Mouse (Mus musculus) cerebellum, adult 8-10 months (tissue): ENCODE data around the gene Slc16a12.
"Not testable (repeated sequence)": the region's sequence is repeated elsewhere in the genome, so short reads cannot be mapped to it uniquely, and the experiment has no call there.

ENCODE experiments used
- DNase-seq: peaks from one replicate; pipeline ENCODE4 v3.0.0; 2022

Slc16a12 gene

GRCm38 (mm10) chr19:34746688-34747504 lies at the start of gene Slc16a12:
Gene Slc16a12 (minus strand): TSS chr19:34747289.
- DNase-seq: no peak

- DNase-seq: no peak
Measured at GRCm38 (mm10) chr19:34796396-34796795, 49.3 kb upstream of the Slc16a12 start.

- no peak for DNase-seq
Measured at GRCm38 (mm10) chr19:34782491-34782890, 35.4 kb upstream of the Slc16a12 start.

- DNase-seq: no peak
Measured at GRCm38 (mm10) chr19:34778993-34779392, 31.9 kb upstream of the Slc16a12 start.

DNA sequence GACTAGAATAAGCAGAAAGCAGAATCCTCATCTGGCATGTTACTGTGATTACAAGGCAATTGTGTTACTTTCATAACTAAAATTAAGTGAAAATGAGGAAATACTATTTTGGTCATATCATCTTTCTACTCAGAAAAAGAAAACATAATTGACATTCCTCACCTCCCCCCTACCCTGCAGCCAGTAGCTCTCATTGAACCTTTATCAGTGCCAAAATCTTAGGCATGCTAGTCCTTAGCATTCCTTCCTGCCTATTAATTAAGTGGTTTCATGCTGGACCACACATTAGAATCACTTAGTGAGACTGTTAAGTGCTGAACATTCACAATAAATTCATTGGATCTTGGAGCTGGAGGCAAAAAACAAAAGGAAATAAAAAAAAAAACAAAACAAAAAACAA lies 31.0 kb upstream of the Slc16a12 start:
- no peak for DNase-seq

DNA sequence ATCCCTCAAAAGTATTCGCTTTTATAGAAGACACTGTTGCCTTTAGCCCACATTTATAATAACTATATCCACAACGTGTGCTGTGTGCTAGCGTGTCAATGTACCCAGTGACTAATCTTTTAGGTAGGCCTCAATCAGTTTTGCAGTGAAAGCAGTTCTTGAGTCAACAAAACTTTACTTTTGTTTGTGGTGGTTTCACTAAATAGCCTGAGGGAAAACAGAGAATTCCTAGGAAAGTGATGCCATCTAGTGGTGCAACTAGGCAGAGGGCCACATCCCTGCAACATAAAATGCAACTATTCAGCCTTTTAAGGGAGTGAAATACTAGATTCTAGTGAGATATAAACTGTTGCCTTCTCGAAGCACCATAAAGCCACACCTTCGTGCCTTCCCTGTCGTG lies 25.7 kb upstream of the Slc16a12 start:
- peak; percentile 22 for DNase-seq

- DNase-seq: no peak
Measured at GRCm38 (mm10) chr19:34770764-34771163, 23.7 kb upstream of the Slc16a12 start.

GRCm38 (mm10) chr19:34758754-34759153 lies 11.7 kb upstream of the Slc16a12 start:
- DNase-seq: no peak

DNA sequence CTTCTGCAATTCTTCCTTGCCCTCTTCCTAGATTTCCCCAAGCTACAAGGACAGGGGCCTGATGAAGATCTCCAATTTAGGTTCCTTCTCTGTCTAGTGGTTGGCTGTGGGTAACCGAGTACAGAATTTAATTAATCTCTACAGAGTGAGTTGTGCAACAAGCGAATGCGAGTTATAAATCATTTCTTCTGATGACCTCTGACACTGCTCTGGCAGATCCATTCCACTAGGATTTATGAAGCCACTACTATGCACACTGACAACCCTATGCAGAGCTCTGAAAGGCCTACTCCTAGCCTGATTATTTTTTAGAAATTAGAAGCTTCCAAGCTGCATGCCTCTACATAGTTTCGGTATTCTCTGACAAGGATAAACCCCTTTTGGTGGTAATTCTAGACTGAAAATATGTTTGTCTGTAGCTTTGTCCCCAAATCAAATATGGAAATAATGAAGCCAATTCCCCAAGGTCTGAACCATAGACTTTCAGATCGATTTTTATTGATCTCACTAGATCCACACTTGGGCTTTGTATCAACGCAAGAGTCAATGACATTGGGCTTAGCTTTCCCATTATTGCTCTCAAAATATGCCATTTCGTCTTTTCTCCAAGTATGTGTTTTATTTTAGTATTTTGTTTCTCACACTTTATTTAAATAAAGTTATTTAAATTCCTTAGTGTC lies 9.6 kb upstream of the Slc16a12 start:
- DNase-seq: no peak

DNA sequence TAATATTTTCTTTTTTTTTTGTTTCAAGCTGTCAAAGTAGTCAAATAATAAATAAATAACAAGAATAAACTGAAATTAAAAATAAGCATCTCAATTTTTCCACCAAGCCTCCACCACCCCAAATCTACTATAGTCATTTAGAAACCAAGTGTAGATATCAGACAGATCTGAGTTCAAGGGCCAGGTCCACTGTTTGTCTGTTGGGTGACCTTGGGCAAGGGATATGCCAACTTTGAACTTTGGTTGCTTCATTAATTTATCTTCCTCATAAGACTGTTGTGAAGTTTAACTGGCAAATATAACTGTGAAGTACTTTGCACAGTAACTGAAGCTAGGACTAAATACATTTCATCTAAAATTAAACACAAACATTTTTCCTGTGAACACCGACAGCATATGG lies 8.6 kb upstream of the Slc16a12 start:
- DNase-seq: no peak

- DNase-seq: no peak
Measured at GRCm38 (mm10) chr19:34753243-34753642, 6.2 kb upstream of the Slc16a12 start.

DNA sequence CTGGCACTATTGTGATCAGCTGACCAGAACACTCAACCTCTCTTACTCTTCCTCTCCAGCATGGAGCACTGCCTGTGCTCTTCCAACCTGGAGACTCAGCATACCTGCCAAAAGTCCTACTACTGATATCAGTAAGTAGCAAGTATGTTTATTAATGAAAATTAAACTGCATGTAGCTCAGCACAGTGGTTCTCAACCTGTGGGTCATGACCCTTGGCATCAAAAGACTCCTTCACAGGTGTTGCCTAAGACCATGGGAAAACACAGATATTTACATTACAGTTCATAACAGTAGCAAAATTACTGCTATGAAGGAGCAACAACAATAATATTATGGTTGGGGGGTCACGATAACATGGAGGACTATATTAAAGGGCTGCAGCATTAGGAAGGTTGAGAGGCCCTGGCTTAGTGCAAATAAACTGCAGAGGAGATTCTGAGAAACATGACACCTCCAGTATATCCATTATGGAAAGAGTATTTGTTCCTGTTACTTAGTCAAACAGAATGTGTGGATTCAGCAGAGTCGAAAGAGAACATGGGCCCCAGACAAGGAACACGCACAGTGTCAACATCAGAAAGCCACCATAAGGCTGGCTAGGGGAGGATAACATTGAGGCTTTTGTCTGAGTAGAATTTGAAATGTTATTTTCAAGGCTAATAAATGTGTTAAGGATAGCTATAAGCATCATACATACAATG lies 5.5 kb upstream of the Slc16a12 start:
- DNase-seq: no peak

GRCm38 (mm10) chr19:34751150-34751549 lies 4.1 kb upstream of the Slc16a12 start:
- no peak for DNase-seq

GRCm38 (mm10) chr19:34748992-34749391 lies 1.9 kb upstream of the Slc16a12 start:
- no peak for DNase-seq

DNA sequence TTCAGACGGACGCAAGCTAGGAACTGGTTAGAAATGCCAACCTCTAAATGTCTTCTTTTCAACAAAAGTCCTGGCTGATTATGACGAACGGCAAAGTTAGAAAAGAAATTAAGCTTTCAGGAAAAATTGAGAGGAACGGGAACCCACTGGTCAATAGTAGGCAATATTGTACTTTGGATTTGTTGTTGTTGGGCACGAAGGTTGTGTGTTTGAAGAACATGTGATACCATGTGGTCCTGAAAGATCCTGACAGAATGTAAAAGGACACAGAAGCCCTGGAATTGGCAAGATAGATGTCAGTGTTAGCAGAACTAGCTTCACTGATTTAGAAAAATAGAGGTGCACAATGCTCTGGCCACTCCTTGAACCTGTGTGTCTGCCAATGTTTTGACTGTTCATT lies 880 bp upstream of the Slc16a12 start:
- DNase-seq: not testable (repeated sequence)

GRCm38 (mm10) chr19:34746201-34746600 lies 888 bp downstream of the Slc16a12 start:
- DNase-seq: no peak

DNA sequence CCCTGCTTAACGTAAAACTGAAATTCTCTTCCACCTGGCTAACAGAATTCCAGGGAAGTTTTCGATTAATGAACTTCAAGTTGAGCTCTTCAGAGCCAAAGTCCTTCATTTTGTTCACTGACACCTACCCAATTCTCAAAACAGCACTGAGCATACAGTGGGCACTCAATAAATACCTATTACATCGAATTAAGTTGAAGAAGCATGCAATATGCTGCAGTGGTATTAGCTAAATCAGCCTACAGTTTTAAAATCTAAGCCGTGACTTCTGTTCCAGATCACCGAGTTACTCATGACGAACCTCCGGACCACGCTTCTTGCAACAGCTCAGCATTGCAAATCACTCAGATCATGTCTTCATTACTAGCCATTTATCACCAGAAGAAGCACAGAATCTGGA lies 2.1 kb downstream of the Slc16a12 start:
- DNase-seq: no peak

DNA sequence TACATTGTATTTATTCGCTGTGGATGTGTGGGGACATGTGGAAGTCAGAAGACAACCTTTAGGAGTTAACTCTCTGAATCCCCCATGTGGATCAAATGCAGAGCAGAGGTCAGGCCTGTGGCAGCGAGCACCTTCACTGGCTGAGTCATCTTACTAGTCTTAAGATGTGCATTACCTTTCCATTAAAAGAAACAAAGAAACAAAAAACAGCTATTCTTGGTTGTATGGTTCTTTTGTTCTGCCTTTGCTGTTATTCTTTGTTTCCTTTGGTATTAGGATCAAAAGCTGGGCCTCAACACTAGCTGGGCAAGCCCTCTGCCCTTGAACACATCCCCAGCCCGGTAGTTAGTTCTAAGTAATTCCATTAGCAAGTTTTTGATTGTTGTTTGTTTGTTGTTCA lies 9.2 kb downstream of the Slc16a12 start:
- DNase-seq: no peak

GRCm38 (mm10) chr19:34735900-34736299 lies 11.2 kb downstream of the Slc16a12 start:
- no peak for DNase-seq

DNA sequence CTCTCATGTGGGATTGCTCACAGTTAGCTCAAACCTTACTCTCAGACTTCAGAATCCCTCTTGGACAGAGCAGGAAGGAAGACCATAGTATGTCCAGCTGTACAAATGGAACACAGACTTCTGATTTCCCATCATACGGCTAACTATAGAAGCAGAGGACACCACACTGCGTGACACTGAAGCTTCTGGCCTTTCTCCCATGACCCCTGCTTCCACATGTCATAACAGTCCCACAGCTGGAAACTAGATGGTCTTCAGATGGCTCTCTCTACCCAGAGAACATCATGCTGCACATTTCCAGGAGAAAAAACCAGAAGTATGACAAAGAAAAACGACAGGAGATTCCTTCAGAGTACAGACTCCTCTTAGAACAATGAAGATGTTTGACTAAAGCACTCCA lies 14.1 kb downstream of the Slc16a12 start:
- no peak for DNase-seq

GRCm38 (mm10) chr19:34731356-34731755 lies 15.7 kb downstream of the Slc16a12 start:
- no peak for DNase-seq

- DNase-seq: no peak
Measured at GRCm38 (mm10) chr19:34730584-34730983, 16.5 kb downstream of the Slc16a12 start.

GRCm38 (mm10) chr19:34729505-34729904 lies 17.6 kb downstream of the Slc16a12 start:
- DNase-seq: no peak
